Mouse (Mus musculus): ENCODE measurements around the gene Rpl9-ps6. TPM values are rescaled to one million over a fixed set of nuclear protein-coding genes. Genes with fewer than 3 reads are reported as not detected.

Rpl9-ps6 gene
- total RNA-seq, 2 experiments from 2014 or later, result 61.0 to 71.0 TPM

Other genes with a start within 250 kb of the Rpl9-ps6 start
- 10 to 100 TPM; 50.5 to 57.4 TPM for gene Sgms1, start 76.9 kb downstream of the Rpl9-ps6 start, total RNA-seq (2021)
- 10 to 100 TPM; 28.6 to 29.8 TPM for gene Minpp1, start 19.2 kb upstream of the Rpl9-ps6 start, total RNA-seq (2021)
- 1 to 10 TPM; 8.1 to 9.4 TPM for gene Papss2, start 129.2 kb upstream of the Rpl9-ps6 start, total RNA-seq (2021)

Measured in heart, postnatal 4 days (tissue).